Mouse (Mus musculus): ENCODE results near the gene B9d1. TPM values are rescaled to one million over a fixed set of nuclear protein-coding genes. Genes with fewer than 3 reads are reported as not detected.

Gene B9d1
- polyA plus RNA-seq, 1 experiment from 2014 or later = 31.1 TPM

DNA sequence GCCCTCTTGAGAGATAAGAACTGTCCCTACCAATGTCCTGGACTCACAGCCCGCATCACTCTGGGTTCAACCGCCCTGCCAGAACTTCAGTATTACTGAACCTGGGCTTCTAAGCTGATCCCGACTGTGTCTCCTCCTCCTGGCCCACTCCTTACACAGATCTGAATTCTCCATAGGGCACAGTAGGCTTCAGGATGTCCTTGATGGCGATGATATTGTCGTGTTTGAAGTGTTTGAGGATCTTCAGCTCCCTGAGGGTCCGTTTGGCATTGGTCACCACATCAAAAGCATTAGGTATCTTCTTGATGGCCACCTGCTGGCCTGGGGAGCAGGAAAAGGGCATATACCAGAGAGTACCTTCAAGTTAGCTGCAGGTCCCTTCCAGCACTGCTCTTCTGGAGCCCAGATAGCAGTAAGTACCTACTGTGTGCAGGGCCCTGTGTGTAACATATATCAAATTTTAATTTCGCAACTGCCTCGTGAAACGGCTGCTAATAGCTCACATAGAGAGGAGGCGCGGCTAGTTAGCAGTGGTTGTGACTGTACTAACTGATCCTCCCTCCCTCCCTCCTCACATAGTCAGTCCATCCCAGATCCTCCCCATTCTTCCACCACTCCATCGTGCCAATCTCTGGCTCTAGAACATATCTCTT lies 12.1 kb upstream of the B9d1 start:
- H3K9me3 ChIP-seq = no peaks in the 10 kb centered on the region
- no peaks in the 10 kb centered on the region for H3K27me3 ChIP-seq (replicated peaks)
- ATAC-seq (ENCODE audit: low FRiP score, low read depth) = no peak
- H3K27ac ChIP-seq = no peak overlapping the region
- peak overlapping the region; percentile 69 for H3K4me2 ChIP-seq (replicated peaks)
- H3K4me3 ChIP-seq = peak overlapping the region; percentile 67
- H3K9ac ChIP-seq = peak overlapping the region; percentile 78
- peaks cover 26% of the 10 kb centered on the region for H3K4me1 ChIP-seq
- peaks cover 48% of the 10 kb centered on the region for H3K36me3 ChIP-seq
- WGBS = 79% methylated on average over 12 of the region's 12 CpGs

DNA sequence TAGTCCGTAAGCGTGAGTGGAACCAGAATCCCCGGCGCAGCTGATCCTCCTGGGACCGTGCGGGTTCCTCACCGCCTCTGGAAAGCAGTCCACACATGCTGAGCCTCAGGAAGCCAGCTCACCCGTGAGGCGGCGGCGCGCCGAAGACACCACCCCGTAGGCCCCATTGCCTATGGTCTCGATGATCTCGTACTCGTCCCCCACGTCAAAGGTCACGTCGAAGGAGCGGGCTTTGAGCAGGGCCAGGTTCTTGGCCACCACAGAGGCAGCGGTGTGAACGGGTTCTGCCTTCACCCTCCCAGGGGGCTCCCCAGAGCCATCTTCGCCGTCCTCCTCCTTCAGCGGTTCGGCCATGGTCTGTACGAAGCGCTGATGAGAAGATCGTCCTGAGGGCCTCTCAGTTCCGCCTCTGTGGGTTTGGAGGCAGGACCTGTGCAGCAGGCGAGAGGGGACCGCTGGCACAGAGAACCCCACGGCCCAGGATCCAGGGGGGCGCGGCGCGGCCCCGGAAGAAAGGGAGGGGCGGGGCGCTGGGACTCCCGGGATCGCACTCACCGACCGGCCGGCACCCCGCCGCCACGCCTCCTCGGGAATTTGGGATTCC lies 11.3 kb upstream of the B9d1 start:
- H3K27ac ChIP-seq = peak overlapping the region; percentile 71; the same call in 1 of the 2 replicates
- H3K4me3 ChIP-seq = peak overlapping the region; percentile 67
- no peaks in the 10 kb centered on the region for H3K9me3 ChIP-seq
- H3K36me3 ChIP-seq = peaks cover 40% of the 10 kb centered on the region
- no peaks in the 10 kb centered on the region for H3K27me3 ChIP-seq (replicated peaks)
- ATAC-seq (ENCODE audit: low FRiP score, low read depth) = peak; percentile 64
- peak overlapping the region; percentile 69 for H3K4me2 ChIP-seq (replicated peaks)
- WGBS = under 1% methylated on average over 50 of the region's 50 CpGs
- H3K9ac ChIP-seq = peak overlapping the region; percentile 78
- peaks cover 23% of the 10 kb centered on the region for H3K4me1 ChIP-seq

DNA sequence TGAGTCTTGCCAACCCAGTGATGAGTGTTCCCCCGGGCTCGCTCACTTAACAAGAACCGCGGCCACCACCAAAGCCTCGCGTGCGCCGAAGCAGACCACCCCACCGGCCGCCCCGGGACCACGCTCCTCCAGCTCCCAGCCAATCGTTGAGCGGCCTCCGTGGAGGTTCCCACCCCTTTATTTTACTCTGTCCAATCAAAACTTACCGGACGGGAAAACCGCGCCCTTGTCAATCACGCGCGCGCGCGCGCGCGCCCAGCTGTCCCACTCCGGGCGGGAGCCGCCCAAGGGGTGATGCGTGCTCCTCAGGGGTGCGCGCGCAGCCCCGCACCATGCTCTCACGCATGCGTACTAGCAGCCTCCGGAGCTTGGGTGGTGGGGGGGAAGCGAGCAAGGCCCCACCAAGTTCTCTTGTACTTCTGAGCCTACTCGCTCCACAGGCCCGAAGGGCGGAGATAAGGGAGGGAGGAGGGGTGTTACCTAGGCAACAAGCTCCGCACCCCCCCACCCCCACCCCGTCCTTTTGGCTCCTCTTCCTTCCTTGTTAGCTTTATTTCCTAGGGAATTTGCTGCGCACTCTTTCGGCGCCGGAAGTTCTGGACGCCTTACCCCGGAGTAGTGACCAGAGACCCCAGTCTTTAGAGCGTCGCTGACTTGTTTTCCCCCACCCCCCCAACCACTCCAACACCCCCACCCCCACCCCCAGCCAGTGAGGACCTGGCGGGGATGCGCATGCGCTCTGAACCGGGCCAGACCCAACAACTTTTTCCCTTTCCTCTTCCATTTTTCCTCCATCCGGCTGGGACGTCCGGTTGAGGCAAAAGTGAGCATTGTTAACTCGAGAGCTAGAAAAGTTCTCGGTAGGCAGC lies 10.6 kb upstream of the B9d1 start, which contains the start of gene Mapk7:
Mapk7 (minus strand) TSS at position 278 of the 869 bp plus-strand sequence.
- Histone ChIP-seq H3K4me1 (peaks cover 23% of the 10 kb centered on the region), H3K4me2 (replicated peaks) (peak within 1 kb of the TSS; percentile 69), H3K9me3 (no peaks in the 10 kb centered on the region), H3K9ac (peak within 1 kb of the TSS; percentile 78), H3K4me3 (peak within 1 kb of the TSS; percentile 67), H3K27ac (peak within 1 kb of the TSS; percentile 71), H3K36me3 (peaks cover 33% of the 10 kb centered on the region), H3K27me3 (replicated peaks) (no peaks in the 10 kb centered on the region)
- WGBS = under 1% methylated on average over 62 of the region's 62 CpGs
- ATAC-seq (ENCODE audit: low FRiP score, low read depth) = peak; percentile 97

DNA sequence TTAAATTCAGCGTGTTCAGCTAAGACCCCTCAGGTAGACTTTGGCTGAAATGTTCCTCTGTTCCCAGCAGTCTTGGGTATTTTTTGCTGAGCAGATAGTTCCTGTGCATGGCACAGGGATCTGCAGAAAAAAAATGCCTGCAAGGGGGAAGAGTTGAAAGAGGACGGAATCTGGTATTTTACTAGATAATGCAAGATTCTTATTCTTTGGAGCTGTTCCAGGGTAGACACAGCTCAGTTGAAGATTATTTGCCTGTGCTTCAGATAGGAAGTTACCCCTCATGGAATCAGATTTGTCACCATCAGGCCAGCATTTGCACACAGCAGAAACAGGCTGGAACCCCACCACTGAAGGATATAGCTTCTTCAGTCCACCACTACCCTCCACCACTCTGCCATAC lies 9.4 kb upstream of the B9d1 start:
- peaks cover 16% of the 10 kb centered on the region for H3K4me1 ChIP-seq
- H3K36me3 ChIP-seq = peaks cover 21% of the 10 kb centered on the region
- no peak overlapping the region for H3K4me2 ChIP-seq (replicated peaks)
- H3K27me3 ChIP-seq (replicated peaks) = no peaks in the 10 kb centered on the region
- H3K4me3 ChIP-seq = no peak overlapping the region
- H3K9ac ChIP-seq = no peak overlapping the region
- WGBS = 94% methylated on average over 2 of the region's 2 CpGs
- no peak for ATAC-seq (ENCODE audit: low FRiP score, low read depth)
- no peak overlapping the region for H3K27ac ChIP-seq
- H3K9me3 ChIP-seq = no peaks in the 10 kb centered on the region

DNA sequence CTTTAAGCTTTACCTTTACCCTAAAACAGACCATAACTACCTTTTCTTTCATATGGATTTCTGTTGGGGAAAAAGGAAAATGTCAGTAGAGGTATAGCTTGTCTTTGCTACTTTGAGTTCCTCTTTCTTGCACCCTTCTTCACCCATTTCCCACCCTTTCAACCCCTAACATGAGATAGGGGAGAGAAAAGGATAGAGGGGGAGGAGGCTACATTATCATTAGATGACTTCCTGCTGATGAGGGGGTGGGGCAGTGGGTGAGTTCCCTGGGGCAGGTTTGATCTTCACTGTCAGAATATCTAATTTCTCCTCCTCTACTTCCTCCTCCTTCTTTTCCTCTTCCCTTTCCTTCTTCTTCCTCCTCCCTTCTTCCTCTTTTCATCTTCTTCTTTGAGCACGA lies 7.5 kb upstream of the B9d1 start:
- ATAC-seq (ENCODE audit: low FRiP score, low read depth) = no peak

DNA sequence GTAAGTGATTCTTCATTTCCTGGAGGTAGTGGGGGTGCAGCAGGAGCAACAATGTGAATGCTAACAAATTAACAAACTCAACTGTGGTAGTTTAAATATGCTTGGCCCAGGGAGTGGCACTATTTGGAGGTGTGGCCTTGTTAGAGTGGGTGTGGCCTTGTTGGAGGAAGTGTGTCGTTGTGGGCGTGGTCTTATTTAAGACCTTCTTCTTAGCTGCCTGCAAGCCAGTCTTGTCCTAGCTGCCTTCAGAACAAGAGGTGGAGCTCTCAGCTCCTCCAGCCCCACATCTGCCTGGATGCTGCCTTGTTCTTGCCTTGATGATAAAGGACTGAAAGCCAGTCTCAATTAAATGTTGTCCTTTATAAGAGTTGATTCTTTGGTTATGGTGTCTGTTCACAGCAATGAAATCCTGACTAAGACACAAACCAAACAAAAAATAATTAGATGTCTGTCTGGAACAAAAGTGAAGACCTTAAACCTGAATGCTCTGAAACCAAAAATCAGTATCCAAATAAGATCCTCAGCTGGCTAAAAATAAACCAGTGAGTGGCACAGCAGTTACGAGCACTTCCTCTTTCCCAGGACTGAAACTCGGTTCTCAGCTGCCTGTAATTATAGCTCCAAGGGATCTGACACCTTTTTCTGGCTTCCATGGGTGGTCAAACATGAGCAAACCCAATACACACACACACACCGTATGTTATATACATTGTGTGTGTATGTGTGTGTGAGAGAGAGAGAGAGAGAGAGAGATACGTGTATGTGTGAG lies 6.0 kb upstream of the B9d1 start:
- H3K9me3 ChIP-seq = no peaks in the 10 kb centered on the region
- no peak overlapping the region for H3K4me3 ChIP-seq
- H3K27me3 ChIP-seq (replicated peaks) = no peaks in the 10 kb centered on the region
- ATAC-seq (ENCODE audit: low FRiP score, low read depth) = no peak
- no peaks in the 10 kb centered on the region for H3K36me3 ChIP-seq
- no peak overlapping the region for H3K4me2 ChIP-seq (replicated peaks)
- H3K4me1 ChIP-seq = no peaks in the 10 kb centered on the region
- WGBS = 86% methylated on average over 6 of the region's 6 CpGs
- H3K9ac ChIP-seq = no peak overlapping the region
- no peak overlapping the region for H3K27ac ChIP-seq

More for the DNA sequence above, 7.5 kb upstream of the B9d1 start:
- H3K4me1 ChIP-seq = peaks cover 10% of the 10 kb centered on the region
- 68% methylated on average over 1 of the region's 1 CpGs for WGBS
- H3K9me3 ChIP-seq = no peaks in the 10 kb centered on the region
- H3K4me2 ChIP-seq (replicated peaks) = no peak overlapping the region
- H3K9ac ChIP-seq = no peak overlapping the region
- no peak overlapping the region for H3K4me3 ChIP-seq
- no peak overlapping the region for H3K27ac ChIP-seq
- H3K36me3 ChIP-seq = peaks cover 3% of the 10 kb centered on the region; the same call in 1 of the 2 replicates
- H3K27me3 ChIP-seq (replicated peaks) = no peaks in the 10 kb centered on the region

DNA sequence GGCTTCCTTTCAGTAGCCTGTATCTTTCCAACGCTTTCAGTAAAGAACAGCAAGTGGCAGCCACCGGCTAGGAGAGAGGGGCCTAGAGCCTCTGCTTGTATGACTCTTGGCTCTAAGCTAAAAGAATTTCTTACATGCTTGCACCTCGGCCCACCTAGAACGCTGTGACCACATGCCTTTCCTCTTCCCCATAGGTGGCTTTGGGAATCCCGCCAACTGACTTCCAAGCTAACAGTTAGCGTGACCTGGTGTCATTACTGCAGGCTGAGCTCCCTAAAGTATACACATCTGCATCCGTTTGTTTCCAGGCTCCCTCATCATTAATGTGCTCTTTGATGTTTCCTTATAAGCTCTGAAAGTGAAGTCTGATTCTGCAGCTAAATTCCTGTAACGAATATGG lies 1.0 kb upstream of the B9d1 start:
- H3K4me1 ChIP-seq = peaks cover 9% of the 10 kb centered on the region
- H3K9ac ChIP-seq = no peak overlapping the region
- H3K4me3 ChIP-seq = no peak overlapping the region
- H3K27ac ChIP-seq = no peak overlapping the region
- no peaks in the 10 kb centered on the region for H3K9me3 ChIP-seq
- H3K27me3 ChIP-seq (replicated peaks) = no peaks in the 10 kb centered on the region
- WGBS = 76% methylated on average over 8 of the region's 8 CpGs
- peaks cover 1% of the 10 kb centered on the region; the same call in 1 of the 2 replicates for H3K36me3 ChIP-seq
- no peak for ATAC-seq (ENCODE audit: low FRiP score, low read depth)
- peak overlapping the region; percentile 76; the same call in 1 of the 2 replicates for H3K4me2 ChIP-seq (replicated peaks)

DNA sequence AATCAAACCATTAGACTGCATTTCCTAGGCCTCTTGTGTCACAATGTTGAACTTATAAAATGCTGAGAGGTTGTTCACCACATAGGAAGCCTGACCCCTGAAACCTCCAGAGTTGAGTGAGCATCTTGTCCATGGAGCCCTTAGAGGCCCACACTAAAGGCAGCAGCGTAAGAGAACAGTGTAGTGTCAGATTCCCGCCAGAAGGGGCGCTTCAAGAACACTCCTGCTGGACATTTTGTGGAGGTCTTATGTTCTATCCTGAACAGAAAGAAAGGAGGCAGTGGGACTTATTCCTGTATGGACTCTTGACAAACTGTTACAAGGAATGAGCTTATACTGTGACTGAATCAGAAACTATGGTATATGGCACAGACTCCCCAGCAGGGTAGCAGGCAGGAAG lies 10.0 kb downstream of the B9d1 start:
- no peak for ATAC-seq (ENCODE audit: low FRiP score, low read depth)
- Histone ChIP-seq H3K4me1 (no peaks in the 10 kb centered on the region; the same call in 1 of the 2 replicates), H3K27ac (no peak overlapping the region), H3K9me3 (no peaks in the 10 kb centered on the region), H3K9ac (no peak overlapping the region), H3K4me3 (no peak overlapping the region), H3K27me3 (replicated peaks) (no peaks in the 10 kb centered on the region), H3K4me2 (replicated peaks) (no peak overlapping the region), H3K36me3 (peaks cover 60% of the 10 kb centered on the region)
- WGBS = 31% methylated on average over 3 of the region's 3 CpGs

DNA sequence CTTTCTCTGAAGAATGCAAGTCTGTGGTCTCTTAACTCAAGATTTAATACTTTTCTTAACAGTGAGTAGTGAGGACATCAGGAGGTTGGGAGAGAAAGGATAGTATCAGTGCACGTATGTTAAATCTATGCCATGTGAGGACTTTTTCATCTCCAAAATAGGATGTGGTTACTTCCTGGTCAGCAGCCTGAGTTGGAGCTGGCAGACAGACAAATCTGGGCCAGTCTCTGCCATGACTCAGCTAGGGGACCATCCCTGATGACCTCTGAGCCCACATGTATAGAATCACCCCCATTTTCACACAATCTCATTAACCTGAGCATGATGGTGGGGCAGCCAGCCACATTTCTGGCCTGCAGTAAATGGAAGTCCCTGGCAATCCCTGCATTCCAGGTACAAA lies 13.0 kb downstream of the B9d1 start:
- 88% methylated on average over 1 of the region's 1 CpGs for WGBS
- no peaks in the 10 kb centered on the region for H3K4me1 ChIP-seq
- H3K9me3 ChIP-seq = no peaks in the 10 kb centered on the region
- no peak overlapping the region for H3K27ac ChIP-seq
- H3K4me2 ChIP-seq (replicated peaks) = no peak overlapping the region
- ATAC-seq (ENCODE audit: low FRiP score, low read depth) = no peak
- peaks cover 70% of the 10 kb centered on the region for H3K36me3 ChIP-seq
- no peaks in the 10 kb centered on the region for H3K27me3 ChIP-seq (replicated peaks)
- H3K9ac ChIP-seq = no peak overlapping the region
- no peak overlapping the region for H3K4me3 ChIP-seq

DNA sequence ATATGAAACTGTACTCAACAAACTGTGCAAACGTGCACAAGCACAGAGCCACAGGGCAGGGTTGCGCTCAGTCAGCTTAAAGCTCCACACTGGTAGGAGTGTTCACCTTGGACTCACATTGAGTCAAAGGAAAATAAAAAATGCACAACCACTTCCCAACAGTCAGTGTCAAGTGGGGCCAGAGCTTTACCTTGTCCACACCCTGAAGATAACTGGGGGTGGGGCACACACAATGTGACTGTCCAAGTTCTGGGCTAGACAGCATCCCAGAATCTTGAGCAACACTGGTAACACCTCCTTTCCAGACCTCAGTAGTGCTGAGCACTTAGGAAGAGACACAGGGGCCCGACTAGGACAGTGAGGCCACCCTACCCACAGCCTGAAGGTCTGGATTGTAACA lies 13.9 kb downstream of the B9d1 start:
- Histone ChIP-seq H3K9ac (no peak overlapping the region), H3K4me2 (replicated peaks) (no peak overlapping the region), H3K27me3 (replicated peaks) (no peaks in the 10 kb centered on the region), H3K36me3 (peaks cover 63% of the 10 kb centered on the region), H3K4me1 (no peaks in the 10 kb centered on the region), H3K4me3 (no peak overlapping the region), H3K9me3 (no peaks in the 10 kb centered on the region), H3K27ac (no peak overlapping the region)
- WGBS = 95% methylated on average over 3 of the region's 3 CpGs
- ATAC-seq (ENCODE audit: low FRiP score, low read depth) = no peak

DNA sequence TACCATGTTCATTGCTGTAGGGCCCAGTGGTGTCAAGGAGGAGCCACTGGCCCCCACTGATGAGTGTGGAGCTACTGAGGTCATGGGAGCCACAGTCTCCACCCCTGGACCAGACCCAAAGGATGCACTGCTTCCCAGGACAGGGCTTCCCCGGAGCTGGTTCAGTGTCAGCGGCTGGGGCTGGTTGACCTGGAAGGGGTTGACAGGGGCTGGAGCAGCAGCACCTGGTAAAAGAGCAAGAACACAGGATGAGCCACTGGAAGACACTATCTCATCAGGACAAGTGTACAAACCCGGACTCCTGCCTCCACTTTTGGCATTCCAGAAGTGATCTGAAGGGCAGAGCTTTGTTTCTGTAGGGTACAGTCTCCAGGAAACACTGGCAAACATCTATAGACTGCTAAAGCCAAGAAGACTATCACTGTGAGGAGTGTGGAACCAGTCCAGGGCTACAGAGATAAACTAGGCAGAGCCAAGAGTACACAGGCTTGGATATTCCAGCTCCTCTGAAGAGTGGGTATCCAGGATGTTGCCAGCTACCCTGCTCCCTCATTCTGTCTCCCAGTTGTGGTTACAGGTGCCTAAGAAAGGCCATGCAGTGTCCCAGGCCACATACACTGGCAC lies 14.7 kb downstream of the B9d1 start:
- Histone ChIP-seq H3K36me3 (peaks cover 62% of the 10 kb centered on the region), H3K4me1 (no peaks in the 10 kb centered on the region), H3K4me3 (no peak overlapping the region), H3K4me2 (replicated peaks) (no peak overlapping the region), H3K9ac (no peak overlapping the region), H3K9me3 (no peaks in the 10 kb centered on the region), H3K27me3 (replicated peaks) (no peaks in the 10 kb centered on the region), H3K27ac (no peak overlapping the region)
- no peak for ATAC-seq (ENCODE audit: low FRiP score, low read depth)
- WGBS = 95% methylated on average over 3 of the region's 3 CpGs
